Mouse (Mus musculus) c-Kit-positive CD71-negative TER-119-negative erythroid progenitor cells, embryonic 14.5 days (primary cell): ENCODE results near the gene Capzb.

Source experiments
- DNase-seq: peaks from one replicate; pipeline ENCODE4 v3.0.0-alpha.2; 2013; ENCODE audit warnings: low read depth

The Capzb gene

DNA sequence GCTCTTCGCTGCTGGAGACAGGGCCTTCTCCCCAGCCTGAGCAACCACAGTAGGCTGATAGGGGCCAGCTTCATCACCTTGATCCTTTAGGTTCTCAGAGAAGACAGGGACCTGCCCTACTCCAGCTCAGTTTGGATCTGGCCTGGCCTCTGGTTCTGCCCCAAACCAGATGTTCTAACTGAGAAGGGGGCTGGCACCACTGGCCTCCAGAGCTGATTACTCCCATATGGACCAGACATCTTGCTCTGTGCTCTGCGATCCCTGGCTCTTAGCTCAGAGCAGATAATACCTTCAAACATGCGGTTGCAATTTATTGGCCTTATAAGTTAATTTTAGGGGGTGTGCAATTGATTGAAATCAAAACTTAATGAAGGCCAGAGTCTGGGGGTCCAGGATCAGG lies 74.6 kb downstream of the Capzb start:
- no peak for DNase-seq

DNA sequence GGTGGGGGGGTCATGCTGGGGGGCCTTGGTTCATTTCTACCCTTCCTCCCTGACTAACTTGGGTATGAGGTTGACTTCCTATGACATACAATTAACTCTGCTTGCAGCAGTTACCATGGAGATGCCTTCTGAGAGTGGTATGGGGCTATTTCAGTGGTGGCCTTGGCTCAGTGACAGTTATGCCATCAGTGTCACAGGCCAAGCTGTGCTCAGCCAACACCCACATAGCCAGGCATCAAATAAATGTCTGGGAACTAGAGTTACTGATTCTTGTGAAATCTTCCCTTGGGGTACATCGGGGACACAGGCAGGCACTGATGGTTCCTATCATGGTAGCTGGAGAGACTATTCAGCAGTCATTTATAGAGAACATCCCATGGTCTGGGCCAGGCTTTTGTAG lies 75.5 kb downstream of the Capzb start:
- DNase-seq: no peak

DNA sequence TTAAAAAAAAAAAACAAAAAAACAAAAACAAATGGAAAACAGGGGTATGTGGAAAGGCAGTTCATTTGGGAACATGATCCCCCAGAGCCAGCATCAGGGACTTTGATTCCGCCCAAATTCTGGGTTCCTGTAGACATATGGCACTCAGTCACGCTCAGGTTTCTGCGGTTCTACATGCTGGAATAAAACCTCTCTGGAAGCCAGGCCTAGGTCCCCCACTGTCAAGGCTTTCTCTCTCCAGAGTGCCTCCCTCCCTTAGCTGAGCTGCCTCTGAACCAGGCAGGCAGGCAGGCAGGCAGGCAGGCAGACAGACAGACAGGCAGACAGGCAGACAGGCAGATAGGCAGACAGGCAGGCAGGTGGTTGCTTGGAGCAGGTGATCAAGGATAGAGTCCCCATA lies 77.5 kb downstream of the Capzb start:
- DNase-seq: no peak

DNA sequence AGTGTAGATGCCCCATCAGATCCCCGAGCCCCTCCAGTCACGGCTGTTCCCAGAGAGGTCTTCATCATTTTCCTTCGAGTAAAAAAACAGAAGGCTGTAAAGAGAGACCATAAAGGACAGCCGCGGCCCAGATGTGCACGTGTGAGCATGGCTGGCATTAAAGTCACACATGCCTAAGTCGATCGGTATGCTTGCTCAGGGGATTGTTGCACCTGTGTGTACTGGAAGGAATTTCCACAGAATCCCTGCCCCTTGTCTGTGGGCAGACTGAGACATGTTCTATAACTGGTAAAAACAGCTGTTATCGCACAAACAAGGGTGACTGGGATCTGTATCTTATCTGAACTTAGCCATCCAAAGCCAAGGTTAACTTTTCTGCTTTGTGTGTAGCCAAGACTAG lies 78.9 kb downstream of the Capzb start:
- DNase-seq: no peak

DNA sequence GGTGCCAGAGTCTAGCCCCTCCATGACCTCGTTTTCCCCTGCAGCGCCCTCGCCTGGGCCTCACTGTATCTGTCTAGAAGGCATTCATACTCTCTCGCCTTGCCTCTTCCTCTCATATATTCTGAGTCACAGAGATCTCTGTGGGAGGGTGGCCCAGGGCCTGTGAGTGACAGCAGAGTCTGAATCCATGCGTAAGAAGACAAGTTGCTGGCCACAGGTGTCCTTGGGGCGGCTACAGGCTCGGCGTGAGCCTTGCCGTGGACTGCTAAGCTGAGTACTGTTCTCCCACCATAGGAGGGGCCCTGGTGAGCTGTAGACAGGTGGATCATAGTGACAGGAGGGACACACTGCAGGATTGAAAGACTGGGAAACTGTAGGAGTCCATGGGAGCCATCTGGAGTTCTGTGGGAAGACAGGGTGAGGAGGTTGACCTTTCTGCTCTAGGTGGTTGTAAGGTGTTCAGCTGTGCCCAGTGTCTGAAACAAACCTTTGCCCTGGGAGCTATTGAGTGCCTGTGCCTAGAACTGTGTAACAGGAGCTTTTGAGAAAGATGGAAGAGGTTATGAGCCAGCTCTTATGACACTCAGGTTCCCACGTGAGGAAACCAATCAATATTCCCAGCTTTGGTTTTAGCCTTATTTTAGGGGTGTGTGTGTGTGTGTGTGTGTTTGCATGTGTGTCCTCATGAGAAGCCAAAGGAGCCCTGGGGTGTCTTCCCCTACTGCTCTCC lies 80.4 kb downstream of the Capzb start:
- DNase-seq: no peak

DNA sequence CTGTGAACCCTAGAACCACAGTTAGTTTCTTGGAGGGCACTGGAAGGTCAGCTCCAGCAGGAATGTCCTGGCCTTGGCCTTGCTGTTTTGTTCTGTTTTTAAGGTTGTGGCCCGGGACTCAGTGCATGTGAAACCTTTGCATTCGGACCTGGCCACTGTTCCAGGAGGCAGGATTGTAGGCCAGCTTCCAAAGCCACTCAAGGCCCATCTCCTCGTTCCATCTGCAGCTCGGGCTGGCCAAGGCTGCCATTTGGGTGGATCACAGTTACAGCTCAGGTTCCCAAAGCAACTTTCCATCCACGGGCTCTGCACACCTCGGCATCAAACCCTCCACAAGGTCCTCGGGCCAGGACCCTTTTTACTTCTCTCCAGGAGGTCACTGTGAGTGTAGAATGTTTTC lies 81.9 kb downstream of the Capzb start:
- no peak for DNase-seq

DNA sequence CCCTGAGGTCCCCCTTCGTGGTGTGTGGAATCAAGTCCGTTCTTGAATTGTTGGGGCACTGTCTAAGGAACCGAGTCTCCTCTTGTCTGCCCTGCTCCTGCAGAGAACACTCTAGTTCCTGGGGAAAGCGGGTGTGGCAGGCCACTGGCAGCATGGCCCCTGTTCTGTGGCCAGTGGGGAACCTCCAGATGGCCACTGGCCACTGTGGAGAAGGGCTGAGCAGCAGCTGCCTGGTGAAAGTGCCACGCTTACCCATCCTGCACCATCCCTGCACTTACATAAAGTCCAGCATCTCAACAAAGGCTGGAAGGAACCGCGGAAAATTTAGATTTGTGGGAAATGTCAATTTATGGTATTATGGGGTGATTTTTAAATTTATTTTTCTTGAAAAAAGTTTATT lies 83.7 kb downstream of the Capzb start:
- DNase-seq: no peak

DNA sequence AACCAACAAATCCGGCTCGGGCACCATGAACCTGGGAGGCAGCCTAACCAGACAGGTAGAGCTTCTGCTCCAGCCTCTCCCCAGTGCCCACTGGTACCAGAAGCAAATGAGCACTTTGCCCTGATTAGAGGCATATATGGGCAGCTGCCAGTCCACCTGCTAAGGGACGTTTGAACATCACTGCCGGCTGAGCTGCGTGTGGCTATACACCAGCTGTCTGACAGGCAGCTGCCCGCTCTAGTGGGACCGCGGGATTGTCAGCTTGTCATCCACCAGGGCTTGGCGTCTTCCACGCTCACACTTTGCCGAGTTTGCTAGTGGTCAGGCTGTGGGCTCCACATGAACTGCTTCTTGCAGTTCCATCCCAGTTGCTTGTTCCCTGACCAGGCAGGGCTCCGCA lies 87.8 kb downstream of the Capzb start:
- DNase-seq: no peak

DNA sequence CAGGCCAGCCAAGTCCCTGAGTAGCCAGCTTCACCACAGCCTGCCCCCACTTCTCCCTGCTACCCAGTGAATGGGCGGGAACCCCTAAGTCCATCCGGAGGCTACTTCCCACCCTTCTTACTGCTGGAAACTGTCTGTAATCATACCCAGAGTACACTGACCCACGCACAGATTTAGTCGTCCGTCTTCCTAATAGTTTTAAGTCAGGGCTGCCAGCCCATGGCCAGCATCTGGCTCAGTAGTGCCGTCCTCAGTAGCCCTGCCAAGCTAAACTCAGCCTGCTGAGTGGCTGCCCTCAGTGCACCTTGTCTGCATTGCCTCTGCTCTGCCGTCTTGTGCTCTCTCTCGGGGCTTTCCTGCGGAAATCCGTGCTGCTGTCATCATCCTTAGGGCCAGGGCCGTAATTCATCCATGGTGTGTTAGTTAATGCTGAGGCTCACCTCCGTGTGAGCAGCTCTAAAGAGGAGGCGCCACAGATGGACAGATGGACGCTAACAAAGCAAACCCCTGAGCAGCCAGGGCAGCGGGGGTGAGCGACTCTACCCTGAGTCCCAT lies 89.2 kb downstream of the Capzb start:
- no peak for DNase-seq

DNA sequence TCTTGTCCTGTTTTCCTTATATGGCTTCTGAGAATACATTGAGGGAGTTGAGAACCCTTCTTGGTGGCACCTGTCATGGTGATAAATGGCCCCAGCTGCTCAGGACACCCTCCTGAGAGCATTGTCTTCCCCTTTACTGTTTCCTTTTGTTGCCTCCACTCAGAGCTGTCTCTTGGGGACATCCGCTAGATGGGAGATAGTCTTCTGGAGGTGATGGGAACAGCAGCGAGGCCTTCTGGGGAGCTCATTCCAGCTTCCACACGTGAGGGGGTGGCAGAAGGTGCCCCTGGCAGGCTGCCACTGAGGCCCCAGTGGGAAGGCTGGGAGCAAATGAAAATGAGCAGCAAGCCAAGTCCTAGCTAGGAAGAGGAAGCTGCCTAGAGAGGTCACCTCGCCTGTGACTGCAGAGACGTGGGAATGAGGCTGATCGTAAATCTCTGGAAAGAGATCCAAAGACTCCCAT lies 90.3 kb downstream of the Capzb start:
- no peak for DNase-seq

DNA sequence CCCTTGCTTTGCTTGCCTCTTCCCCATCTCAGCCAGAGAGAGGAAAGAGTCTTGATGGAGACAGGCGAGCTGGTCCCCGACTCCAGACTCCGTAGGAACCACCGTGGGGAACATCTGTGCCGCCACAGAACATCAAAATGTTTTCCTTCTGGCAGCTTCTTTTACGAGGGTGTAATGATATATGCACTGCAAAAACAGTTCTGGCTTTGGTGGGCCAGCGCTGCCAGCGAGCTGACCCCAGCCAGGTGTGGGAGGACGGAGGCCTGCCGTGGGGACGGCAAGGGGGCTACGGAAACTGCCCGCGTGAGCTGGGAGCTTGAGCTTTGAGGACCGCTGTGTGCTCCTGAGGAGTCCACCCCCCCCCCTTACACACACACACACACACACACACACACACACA lies 92.2 kb downstream of the Capzb start:
- DNase-seq: no peak

DNA sequence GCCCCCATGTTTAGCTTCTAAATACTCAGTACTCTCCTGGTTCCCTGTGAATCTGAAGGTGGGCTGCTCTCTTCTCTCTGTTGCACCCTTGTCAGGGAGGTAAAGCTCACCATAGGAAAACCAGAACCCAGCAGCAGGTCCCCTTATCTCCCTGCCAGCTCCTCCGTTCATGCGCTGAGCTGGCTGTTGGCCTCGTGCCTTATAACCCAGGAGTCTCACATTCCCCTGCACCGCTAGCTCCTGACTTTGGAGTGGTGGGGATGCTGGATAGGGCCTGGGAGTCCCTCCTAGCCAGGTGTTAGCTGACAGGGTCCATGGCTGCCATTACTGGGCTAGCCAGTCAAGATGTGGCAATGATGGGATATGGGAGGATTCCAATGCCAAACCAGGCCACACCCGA lies 93.5 kb downstream of the Capzb start:
- no peak for DNase-seq

DNA sequence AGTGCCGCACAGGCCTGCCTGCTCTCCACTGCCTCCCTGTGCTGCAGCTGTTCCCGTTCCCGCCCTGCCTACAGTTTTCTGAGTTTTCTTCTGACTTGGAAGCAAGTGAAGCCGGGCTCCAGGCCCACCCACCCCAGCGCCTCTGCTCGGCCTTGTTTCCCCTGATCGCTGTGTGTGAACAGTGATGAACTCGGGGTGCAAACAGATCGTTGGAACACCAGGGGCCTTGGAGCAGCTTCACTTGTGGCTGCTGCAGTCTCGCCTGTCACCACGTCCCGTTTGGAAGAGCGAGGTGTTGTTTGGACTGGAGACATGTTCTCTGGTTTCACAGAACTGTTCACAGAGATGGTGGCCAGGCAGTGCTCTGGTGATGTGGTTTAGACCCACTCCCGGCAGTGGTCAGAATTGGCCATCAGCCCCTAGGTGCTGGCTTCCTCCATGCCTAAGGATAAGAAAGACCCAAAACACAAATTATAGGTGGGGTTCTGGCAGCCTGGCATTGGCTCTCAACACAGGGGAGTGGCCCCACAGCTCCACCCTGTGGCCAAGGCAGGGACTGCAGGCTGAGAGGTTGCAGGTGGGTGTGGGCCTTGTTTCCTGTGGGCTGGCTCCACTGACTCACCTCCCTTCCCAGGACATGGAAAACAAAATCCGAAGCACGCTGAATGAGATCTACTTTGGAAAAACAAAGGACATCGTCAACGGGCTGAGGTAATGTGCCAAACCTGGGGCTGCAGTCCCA lies 94.6 kb downstream of the Capzb start:
- peak; percentile 58 for DNase-seq

DNA sequence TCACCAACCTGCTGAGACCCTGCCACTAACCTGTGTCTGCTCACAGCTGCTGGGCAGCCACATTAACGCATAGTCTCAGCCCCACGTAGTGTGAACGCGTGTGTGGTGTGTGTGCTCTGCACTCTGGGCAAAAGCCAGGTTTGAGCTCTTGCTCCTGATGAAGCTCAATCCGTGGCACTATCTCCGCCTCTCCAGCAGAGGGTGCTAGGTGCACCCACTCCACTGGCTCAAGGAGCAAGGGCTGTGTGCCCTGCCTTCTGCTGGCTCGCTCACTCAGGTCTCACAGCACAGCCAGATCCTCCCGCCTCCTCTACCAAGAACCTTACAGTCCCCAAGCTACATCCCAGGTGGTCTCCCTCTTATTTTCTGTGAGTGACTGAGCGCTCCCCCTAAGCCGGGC lies 96.3 kb downstream of the Capzb start:
- DNase-seq: no peak

DNA sequence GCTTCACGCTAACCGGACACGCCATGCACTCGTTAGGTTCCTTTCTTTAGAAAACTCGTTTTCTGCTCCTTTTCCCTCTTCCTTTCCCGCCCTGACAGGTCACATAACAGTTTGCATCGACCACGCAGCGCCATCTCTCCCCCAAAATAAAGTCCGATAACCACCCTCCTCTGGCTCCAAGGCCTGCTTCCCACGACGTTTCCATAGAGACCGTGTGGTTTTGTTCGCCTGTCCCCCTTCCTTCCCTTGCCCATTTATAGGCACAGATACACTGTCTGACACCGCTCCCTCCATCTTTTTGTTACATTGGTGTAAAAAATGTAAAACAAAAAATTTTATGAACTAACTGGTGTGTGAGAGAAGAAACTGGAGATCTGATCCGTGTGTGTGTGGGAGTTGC lies 98.4 kb downstream of the Capzb start:
- DNase-seq: no peak

DNA sequence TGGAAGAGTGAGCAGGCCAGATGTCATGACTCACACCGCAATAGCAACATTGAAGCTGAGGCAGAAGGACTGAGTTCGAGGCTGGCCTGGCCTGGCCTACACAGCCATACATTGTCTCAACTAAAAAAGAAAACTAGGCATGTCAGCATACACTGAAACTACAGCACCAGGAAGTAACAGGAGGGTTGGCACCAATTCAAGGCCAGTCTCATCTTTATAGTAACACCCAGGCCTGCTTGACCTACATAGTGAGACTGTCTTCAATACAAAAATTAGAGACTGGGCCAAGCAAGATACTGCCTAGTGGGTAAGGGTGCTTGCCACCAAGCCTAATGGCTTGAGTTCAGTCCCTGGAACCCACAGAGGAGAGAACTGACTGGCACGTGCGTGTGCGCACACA lies 99.3 kb downstream of the Capzb start:
- no peak for DNase-seq

DNA sequence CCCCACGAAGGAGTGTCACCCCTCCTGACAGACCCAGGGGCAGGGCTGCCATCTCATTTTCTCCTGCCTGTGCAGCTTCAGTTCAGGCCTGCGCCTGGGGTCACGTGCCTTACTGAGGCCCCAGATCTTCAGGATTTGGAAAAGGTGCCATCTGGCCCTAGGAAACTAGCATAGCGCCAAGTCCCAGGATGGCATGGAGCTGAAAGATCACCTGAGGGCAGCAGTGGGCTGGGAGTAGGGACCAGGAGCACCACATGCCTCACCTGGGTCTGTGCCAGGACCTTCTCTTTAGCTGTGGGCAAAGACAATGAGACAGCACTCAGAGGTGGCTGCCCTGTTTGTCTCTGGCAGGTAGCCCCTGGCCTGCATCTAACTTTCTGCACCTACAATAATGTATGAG lies 104.9 kb downstream of the Capzb start:
- no peak for DNase-seq

DNA sequence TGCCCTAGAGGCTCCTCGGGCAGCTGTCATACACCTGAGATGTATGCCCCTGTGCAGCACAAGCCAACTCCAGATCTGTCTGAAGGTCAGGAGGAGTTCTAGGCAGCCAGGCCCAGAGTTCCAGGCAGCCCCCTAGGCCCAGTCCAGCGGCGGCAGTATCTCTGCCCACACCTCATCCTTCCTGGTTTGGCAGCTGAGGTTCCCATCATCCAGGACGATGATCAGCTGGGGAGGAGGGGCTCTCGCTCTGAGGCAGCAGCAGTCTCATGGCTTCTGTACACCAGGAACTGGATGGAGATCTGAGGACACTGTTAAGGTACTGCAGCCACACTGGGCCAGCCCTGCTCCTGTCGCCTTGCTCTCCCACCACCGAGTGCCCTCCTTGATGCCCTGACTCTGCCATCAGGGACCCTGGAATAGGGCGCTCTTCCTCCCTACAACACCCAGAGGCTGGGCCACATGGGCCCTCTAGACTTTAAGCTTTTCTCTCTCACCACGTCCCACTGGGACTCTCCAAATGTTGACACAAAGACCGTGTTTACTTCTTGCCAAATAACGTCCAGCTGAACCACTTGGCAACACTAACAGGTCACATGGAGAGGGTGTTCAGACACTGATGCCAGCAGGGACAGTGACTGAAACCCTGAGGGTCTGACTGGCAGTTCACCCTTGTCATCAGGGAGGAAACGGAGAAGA lies 106.1 kb downstream of the Capzb start:
- no peak for DNase-seq

DNA sequence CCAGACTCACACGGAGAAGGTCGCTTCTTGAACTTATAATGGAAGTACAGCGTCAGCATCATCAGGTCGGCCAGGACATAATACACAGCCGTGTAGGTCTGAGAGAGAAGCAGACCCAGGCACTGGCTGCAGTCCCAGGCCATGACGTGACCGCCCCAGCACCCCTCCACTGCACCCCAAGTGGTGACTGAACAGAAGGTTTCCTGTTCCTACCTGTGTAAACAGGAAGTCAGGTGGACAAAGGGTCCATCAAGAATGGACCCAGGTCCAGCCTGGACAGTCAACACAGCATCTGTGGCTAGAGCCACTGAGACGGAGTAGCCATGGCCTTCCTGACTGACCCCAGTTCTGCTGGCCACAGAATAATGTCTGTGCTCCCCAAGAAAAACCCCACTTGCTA lies 109.1 kb downstream of the Capzb start:
- no peak for DNase-seq

DNA sequence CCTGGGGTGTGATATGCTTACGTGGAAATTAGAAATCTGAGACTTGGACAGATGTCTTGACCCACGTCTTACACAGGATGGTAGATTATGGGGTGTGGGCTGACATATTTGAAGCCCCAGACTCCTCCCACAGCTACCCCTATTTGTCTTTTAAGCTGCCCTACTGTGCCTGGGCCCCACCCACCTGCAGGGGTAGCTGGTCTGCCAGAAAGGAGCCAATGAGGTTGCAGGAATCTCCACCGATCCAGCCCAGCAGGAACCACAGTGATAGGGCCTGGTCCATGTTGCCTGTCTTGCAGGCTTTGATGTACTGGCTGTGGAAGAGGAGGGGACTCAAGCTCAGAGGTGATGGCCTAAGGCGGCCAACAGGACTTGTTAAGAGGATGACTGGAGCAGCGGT lies 109.5 kb downstream of the Capzb start:
- no peak for DNase-seq

DNA sequence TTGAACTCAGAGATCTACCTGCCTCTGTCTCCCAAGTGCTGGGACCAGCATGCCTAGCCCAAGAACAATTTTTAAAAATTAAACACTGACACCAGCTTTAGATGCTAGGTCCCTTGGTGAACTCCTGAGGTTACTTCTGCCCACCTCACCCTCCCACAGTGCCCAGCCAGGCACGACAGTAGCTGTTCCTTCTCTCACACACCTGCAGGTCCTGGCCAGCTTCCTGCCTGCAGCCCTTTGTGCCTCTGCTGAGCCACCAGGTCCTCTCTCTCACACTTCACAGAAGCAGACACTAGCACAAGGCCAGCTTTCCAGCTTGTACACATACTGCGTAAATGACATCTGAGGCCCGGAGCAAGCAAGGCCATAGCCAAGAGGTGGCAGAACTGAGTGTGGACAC lies 112.8 kb downstream of the Capzb start:
- no peak for DNase-seq

DNA sequence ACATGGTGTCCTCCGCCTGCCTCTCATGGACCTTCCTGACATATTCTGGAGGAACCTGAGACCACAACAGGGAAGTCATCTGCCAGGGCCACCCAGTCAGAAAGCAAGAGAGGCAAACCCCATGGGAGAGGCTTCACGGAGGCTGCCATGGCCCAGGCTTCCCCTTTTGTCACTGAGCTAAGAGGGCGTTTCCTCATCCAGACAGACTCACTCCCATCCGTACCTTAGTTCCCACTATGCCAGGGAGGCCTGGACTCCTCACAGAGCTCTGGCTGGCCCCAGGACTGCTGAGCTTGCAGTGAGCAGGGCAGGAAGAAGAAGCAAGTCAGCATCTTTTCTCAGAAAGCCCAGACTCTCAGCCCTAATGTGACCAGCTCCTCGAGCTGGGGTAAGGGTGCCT lies 115.2 kb downstream of the Capzb start:
- no peak for DNase-seq

DNA sequence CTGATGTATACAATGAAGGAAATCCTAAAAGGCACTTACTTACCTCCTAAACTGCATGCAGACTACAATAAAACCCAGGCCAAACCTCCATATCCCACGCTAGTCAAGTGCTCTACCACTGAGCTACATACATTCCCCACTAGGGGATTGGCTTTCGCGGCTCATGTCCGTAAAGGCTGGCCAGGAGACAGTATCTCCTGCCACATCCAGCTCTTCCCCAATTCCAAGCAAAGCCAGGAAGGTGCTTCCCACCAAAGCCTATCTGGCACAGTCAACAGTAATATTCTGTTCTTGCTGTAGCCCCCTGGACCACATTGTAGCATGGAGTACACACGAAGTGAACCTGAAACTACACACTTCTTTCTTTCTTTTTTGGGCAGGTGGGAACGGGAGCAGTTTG lies 117.0 kb downstream of the Capzb start:
- DNase-seq: no peak
